Mouse (Mus musculus): ENCODE results near the gene Hoxc12. TPM values are rescaled to one million over a fixed set of nuclear protein-coding genes. Genes with fewer than 3 reads are reported as not detected.

The Hoxc12 gene
- polyA plus RNA-seq (2015; fragmentation: Nextera tagmentation; extraction: Ambion mirVana), result not detected in 2 replicates

GRCm38 (mm10) chr15:102936279-102936972, at the start of gene Hoxc12:
Gene Hoxc12 (plus strand): TSS chr15:102936757.
- H3K36me3 ChIP-seq (replicated peaks), result no peaks in the 10 kb centered on the region
- no peak for ATAC-seq (replicated peaks)

GRCm38 (mm10) chr15:102895115-102895514, 41.4 kb upstream of the Hoxc12 start:
- Histone ChIP-seq H3K27me3 (replicated peaks) (peaks cover 4% of the 10 kb centered on the region; the same call in 1 of the 2 replicates), H3K4me2 (no peak overlapping the region), H3K36me3 (replicated peaks) (no peaks in the 10 kb centered on the region), H3K9ac (no peak overlapping the region), H3K4me1 (no peaks in the 10 kb centered on the region), H3K9me3 (no peaks in the 10 kb centered on the region), H3K27ac (no peak overlapping the region), H3K4me3 (no peak overlapping the region)
- no peak for ATAC-seq (replicated peaks)
- 93% methylated on average over 6 of the region's 6 CpGs for WGBS

More at GRCm38 (mm10) chr15:102936279-102936972, at the start of gene Hoxc12:
- no peaks in the 10 kb centered on the region for H3K9me3 ChIP-seq
- H3K4me2 ChIP-seq, result no peak within 1 kb of the TSS
- H3K4me3 ChIP-seq, result no peak within 1 kb of the TSS
- H3K9ac ChIP-seq, result no peak within 1 kb of the TSS
- peaks cover 3% of the 10 kb centered on the region; the same call in 1 of the 2 replicates for H3K4me1 ChIP-seq
- WGBS, result 1% methylated on average over 31 of the region's 31 CpGs
- peaks cover 96% of the 10 kb centered on the region for H3K27me3 ChIP-seq (replicated peaks)
- H3K27ac ChIP-seq, result no peak within 1 kb of the TSS

- Histone ChIP-seq H3K4me3 (no peak overlapping the region), H3K36me3 (replicated peaks) (no peaks in the 10 kb centered on the region), H3K27me3 (replicated peaks) (peaks cover 82% of the 10 kb centered on the region), H3K4me2 (no peak overlapping the region), H3K4me1 (no peaks in the 10 kb centered on the region), H3K9me3 (no peaks in the 10 kb centered on the region), H3K9ac (no peak overlapping the region), H3K27ac (no peak overlapping the region)
- no peak for ATAC-seq (replicated peaks)
- 70% methylated on average over 1 of the region's 1 CpGs for WGBS
These were observed 31.6 kb upstream of the Hoxc12 start for GRCm38 (mm10) chr15:102904946-102905345.

DNA sequence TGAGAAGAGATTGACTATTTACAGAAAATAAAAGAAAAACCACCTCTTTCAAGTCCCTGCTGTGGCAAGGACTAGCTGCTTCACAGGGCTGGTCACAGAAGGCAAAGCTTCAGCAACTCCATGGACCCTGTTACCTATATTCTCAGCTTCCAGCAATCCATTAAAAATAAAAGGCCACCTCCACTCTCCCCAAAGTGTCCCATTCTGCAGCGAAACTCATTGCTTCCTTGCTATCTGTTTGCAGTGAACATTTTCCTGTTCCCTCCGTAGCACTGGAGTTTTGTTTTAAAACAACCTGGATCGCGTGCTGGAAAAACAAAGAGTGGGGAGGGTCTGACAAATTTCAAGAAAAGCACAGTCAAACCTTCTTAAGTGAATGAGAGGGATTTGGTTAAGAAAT, 27.0 kb upstream of the Hoxc12 start:
- no peaks in the 10 kb centered on the region for H3K9me3 ChIP-seq
- H3K4me3 ChIP-seq, result no peak overlapping the region
- no peak overlapping the region for H3K27ac ChIP-seq
- H3K27me3 ChIP-seq (replicated peaks), result peaks cover 91% of the 10 kb centered on the region
- no peak overlapping the region for H3K4me2 ChIP-seq
- no peaks in the 10 kb centered on the region for H3K4me1 ChIP-seq
- no peak overlapping the region for H3K9ac ChIP-seq
- no peaks in the 10 kb centered on the region for H3K36me3 ChIP-seq (replicated peaks)
- WGBS, result under 1% methylated on average over 4 of the region's 4 CpGs
- ATAC-seq (replicated peaks), result no peak

GRCm38 (mm10) chr15:102910038-102910437, 26.5 kb upstream of the Hoxc12 start:
- H3K4me3 ChIP-seq, result no peak overlapping the region
- 0% methylated on average over 18 of the region's 18 CpGs for WGBS
- H3K27me3 ChIP-seq (replicated peaks), result peaks cover 91% of the 10 kb centered on the region
- H3K4me2 ChIP-seq, result no peak overlapping the region
- H3K27ac ChIP-seq, result no peak overlapping the region
- no peaks in the 10 kb centered on the region for H3K4me1 ChIP-seq
- ATAC-seq (replicated peaks), result no peak
- no peak overlapping the region for H3K9ac ChIP-seq
- no peaks in the 10 kb centered on the region for H3K36me3 ChIP-seq (replicated peaks)
- no peaks in the 10 kb centered on the region for H3K9me3 ChIP-seq

- no peak overlapping the region for H3K4me3 ChIP-seq
- peaks cover 89% of the 10 kb centered on the region for H3K27me3 ChIP-seq (replicated peaks)
- under 1% methylated on average over 22 of the region's 22 CpGs for WGBS
- no peak overlapping the region for H3K27ac ChIP-seq
- H3K4me2 ChIP-seq, result no peak overlapping the region
- no peaks in the 10 kb centered on the region for H3K4me1 ChIP-seq
- H3K9ac ChIP-seq, result no peak overlapping the region
- ATAC-seq (replicated peaks), result no peak
- H3K36me3 ChIP-seq (replicated peaks), result no peaks in the 10 kb centered on the region
- H3K9me3 ChIP-seq, result no peaks in the 10 kb centered on the region
These were observed 26.0 kb upstream of the Hoxc12 start for GRCm38 (mm10) chr15:102910496-102911095.

GRCm38 (mm10) chr15:102913038-102913585, 23.4 kb upstream of the Hoxc12 start:
- WGBS, result 2% methylated on average over 19 of the region's 19 CpGs
- Histone ChIP-seq H3K9me3 (no peaks in the 10 kb centered on the region), H3K4me2 (no peak overlapping the region), H3K4me3 (no peak overlapping the region), H3K27ac (no peak overlapping the region), H3K27me3 (replicated peaks) (peaks cover 92% of the 10 kb centered on the region), H3K36me3 (replicated peaks) (no peaks in the 10 kb centered on the region), H3K9ac (no peak overlapping the region), H3K4me1 (no peaks in the 10 kb centered on the region)
- no peak for ATAC-seq (replicated peaks)

GRCm38 (mm10) chr15:102917972-102918572, 18.5 kb upstream of the Hoxc12 start:
- under 1% methylated on average over 20 of the region's 20 CpGs for WGBS
- ATAC-seq (replicated peaks), result no peak
- H3K9me3 ChIP-seq, result no peaks in the 10 kb centered on the region

GRCm38 (mm10) chr15:102918611-102919265, 17.8 kb upstream of the Hoxc12 start:
- 3% methylated on average over 7 of the region's 7 CpGs for WGBS
- Histone ChIP-seq H3K9me3 (no peaks in the 10 kb centered on the region), H3K9ac (no peak overlapping the region), H3K36me3 (replicated peaks) (no peaks in the 10 kb centered on the region), H3K4me2 (no peak overlapping the region), H3K27me3 (replicated peaks) (peaks cover 92% of the 10 kb centered on the region), H3K4me1 (peaks cover 8% of the 10 kb centered on the region; the same call in 1 of the 2 replicates), H3K4me3 (no peak overlapping the region), H3K27ac (no peak overlapping the region)
- ATAC-seq (replicated peaks), result no peak

More at GRCm38 (mm10) chr15:102917972-102918572, 18.5 kb upstream of the Hoxc12 start:
- Histone ChIP-seq H3K4me3 (no peak overlapping the region), H3K27ac (no peak overlapping the region), H3K4me2 (no peak overlapping the region), H3K4me1 (peaks cover 8% of the 10 kb centered on the region; the same call in 1 of the 2 replicates), H3K27me3 (replicated peaks) (peaks cover 92% of the 10 kb centered on the region), H3K9ac (no peak overlapping the region), H3K36me3 (replicated peaks) (no peaks in the 10 kb centered on the region)

- peaks cover 95% of the 10 kb centered on the region for H3K27me3 ChIP-seq (replicated peaks)
- no peak for ATAC-seq (replicated peaks)
- no peak overlapping the region for H3K4me3 ChIP-seq
- H3K9ac ChIP-seq, result no peak overlapping the region
- H3K4me2 ChIP-seq, result no peak overlapping the region
- 1% methylated on average over 12 of the region's 12 CpGs for WGBS
- no peaks in the 10 kb centered on the region for H3K36me3 ChIP-seq (replicated peaks)
- peaks cover 8% of the 10 kb centered on the region; the same call in 1 of the 2 replicates for H3K4me1 ChIP-seq
- H3K27ac ChIP-seq, result no peak overlapping the region
- no peaks in the 10 kb centered on the region for H3K9me3 ChIP-seq
These were observed 17.0 kb upstream of the Hoxc12 start for GRCm38 (mm10) chr15:102919336-102920180.

- Histone ChIP-seq H3K9ac (no peak overlapping the region), H3K9me3 (no peaks in the 10 kb centered on the region), H3K4me3 (peak overlapping the region; percentile 8; the same call in 1 of the 2 replicates), H3K27me3 (replicated peaks) (peaks cover 96% of the 10 kb centered on the region), H3K36me3 (replicated peaks) (no peaks in the 10 kb centered on the region), H3K4me1 (peaks cover 8% of the 10 kb centered on the region; the same call in 1 of the 2 replicates), H3K27ac (no peak overlapping the region), H3K4me2 (peak overlapping the region; percentile 31)
- ATAC-seq (replicated peaks), result peak; percentile 50; the same call in 1 of the 2 replicates
- under 1% methylated on average over 19 of the region's 20 CpGs for WGBS
These were observed 15.9 kb upstream of the Hoxc12 start for GRCm38 (mm10) chr15:102920619-102921018.
